Mouse (Mus musculus): ENCODE measurements around the gene Tnni3k.

DNA sequence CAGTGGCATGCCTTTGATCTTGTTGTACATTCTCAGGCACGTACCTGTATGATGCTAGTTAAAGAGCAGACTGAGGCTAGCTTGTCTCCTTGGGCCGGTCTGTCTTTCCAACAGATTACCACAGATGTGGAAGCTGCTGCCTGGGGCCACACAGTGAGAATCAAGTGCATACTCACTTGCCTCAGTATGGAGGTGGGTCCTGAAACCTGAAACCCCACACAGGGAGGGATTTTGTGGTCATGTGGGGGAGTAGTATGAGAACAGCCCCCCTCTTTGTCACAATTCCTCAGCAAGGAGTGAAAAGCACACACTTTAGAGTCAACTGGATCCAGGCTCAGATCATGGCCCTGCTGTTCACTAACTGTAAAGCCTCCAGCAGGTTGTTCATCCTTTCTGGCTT lies 239.6 kb downstream of the Tnni3k start:
- TF ChIP-seq CTCF (IDR thresholded peaks at IDR 0.05; ENCODE audit: low read depth) (no peak), EP300 (IDR thresholded peaks at IDR 0.05; ENCODE audit: low read depth) (no peak)

Measured in liver, embryonic 14.5 days (tissue).